Mouse (Mus musculus): ENCODE data around the gene Ppp1r1b.

Gene Ppp1r1b

GRCm38 (mm10) chr11:98328371-98329069 lies 19.7 kb upstream of the Ppp1r1b start:
- no peak for DNase-seq (ENCODE audit: low spot score in 2 of 2)

- DNase-seq (ENCODE audit: low spot score in 2 of 2) = no peak
Measured at GRCm38 (mm10) chr11:98329081-98329959, 18.9 kb upstream of the Ppp1r1b start, which contains the start of gene Neurod2. TSS of gene Neurod2 (minus strand) at chr11:98329648.

GRCm38 (mm10) chr11:98329960-98330744 lies 18.1 kb upstream of the Ppp1r1b start:
- DNase-seq (ENCODE audit: low spot score in 2 of 2) = no peak

- DNase-seq (ENCODE audit: low spot score in 2 of 2) = no peak
Measured at GRCm38 (mm10) chr11:98330745-98331204, 17.4 kb upstream of the Ppp1r1b start.

GRCm38 (mm10) chr11:98331401-98331800 lies 16.8 kb upstream of the Ppp1r1b start:
- DNase-seq (ENCODE audit: low spot score in 2 of 2) = no peak

GRCm38 (mm10) chr11:98332186-98332585 lies 16.0 kb upstream of the Ppp1r1b start:
- DNase-seq (ENCODE audit: low spot score in 2 of 2) = no peak

GRCm38 (mm10) chr11:98332841-98333240 lies 15.4 kb upstream of the Ppp1r1b start:
- no peak for DNase-seq (ENCODE audit: low spot score in 2 of 2)

GRCm38 (mm10) chr11:98333263-98333696 lies 14.9 kb upstream of the Ppp1r1b start:
- DNase-seq (ENCODE audit: low spot score in 2 of 2) = no peak

GRCm38 (mm10) chr11:98333981-98334741 lies 14.0 kb upstream of the Ppp1r1b start:
- no peak for DNase-seq (ENCODE audit: low spot score in 2 of 2)

GRCm38 (mm10) chr11:98335250-98335649 lies 13.0 kb upstream of the Ppp1r1b start:
- no peak for DNase-seq (ENCODE audit: low spot score in 2 of 2)

GRCm38 (mm10) chr11:98336245-98337107 lies 11.7 kb upstream of the Ppp1r1b start:
- DNase-seq (ENCODE audit: low spot score in 2 of 2) = no peak

- no peak for DNase-seq (ENCODE audit: low spot score in 2 of 2)
Measured at GRCm38 (mm10) chr11:98338507-98338961, 9.7 kb upstream of the Ppp1r1b start.

GRCm38 (mm10) chr11:98339071-98339501 lies 9.1 kb upstream of the Ppp1r1b start:
- no peak for DNase-seq (ENCODE audit: low spot score in 2 of 2)

- no peak for DNase-seq (ENCODE audit: low spot score in 2 of 2)
Measured at GRCm38 (mm10) chr11:98339679-98340287, 8.4 kb upstream of the Ppp1r1b start.

- no peak for DNase-seq (ENCODE audit: low spot score in 2 of 2)
Measured at GRCm38 (mm10) chr11:98340597-98340996, 7.6 kb upstream of the Ppp1r1b start.

GRCm38 (mm10) chr11:98341174-98341573 lies 7.0 kb upstream of the Ppp1r1b start:
- DNase-seq (ENCODE audit: low spot score in 2 of 2) = no peak

GRCm38 (mm10) chr11:98342000-98342945 lies 5.9 kb upstream of the Ppp1r1b start:
- DNase-seq (ENCODE audit: low spot score in 2 of 2) = peak; percentile 64 to 93

GRCm38 (mm10) chr11:98345253-98345652 lies 3.0 kb upstream of the Ppp1r1b start:
- peak; percentile 70 to 82 for DNase-seq (ENCODE audit: low spot score in 2 of 2)

Measured in thymus, postnatal 10 days (tissue).